Mouse (Mus musculus): ENCODE measurements at regions not wholly inside any gene's neighbourhood (a gene's known extent, or its start where the extent isn't known, plus 50 kb on each side); places are given as distances from the start of the nearest gene placed in this dataset.

DNA sequence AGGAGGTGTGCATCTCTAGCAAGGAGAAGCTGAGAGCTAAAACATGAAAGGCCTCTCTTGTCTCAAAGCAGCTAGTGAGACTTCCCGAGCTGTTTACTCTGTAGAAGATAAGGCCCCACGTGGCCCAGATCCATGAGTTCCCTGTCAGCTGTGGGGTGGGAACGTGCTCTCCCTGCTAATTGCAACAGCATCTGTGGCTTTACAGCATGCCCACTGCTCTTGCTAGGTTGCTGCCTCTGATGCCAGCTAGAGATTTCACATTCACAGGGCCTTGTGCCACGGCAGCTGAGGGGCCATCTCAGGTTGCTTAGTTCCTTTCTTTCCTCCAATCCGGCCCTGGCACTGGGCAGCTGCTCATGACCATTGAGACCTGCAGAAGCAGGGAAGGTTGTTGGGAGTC is 288.2 kb upstream of the Myt1l start:
- TF ChIP-seq POLR2A (IDR thresholded peaks at IDR 0.05; ENCODE audit: low read depth, low read length) (no peak), CTCF (conservative IDR thresholded peaks at IDR 0.05; ENCODE audit: insufficient read depth, insufficient read length, low read depth, low read length) (no peak)

All from kidney, adult 2 months (tissue).